Mouse (Mus musculus) activated CD4-positive, CD25-positive, alpha-beta regulatory T cell, adult 4 months (primary cell): Measurements from ENCODE around the gene Iyd. TPM values are rescaled to one million over a fixed set of nuclear protein-coding genes. Genes with fewer than 3 reads are reported as not detected.

Experiments
- ATAC-seq: one replicate; pipeline ENCODE4 v1.8.0; 2017
- polyA plus RNA-seq, 2 experiments: library from polyadenylated mRNA; unstranded; fragments of 100-300 nt; shearing (Covaris generic); gene quantifications; one replicate each; pipeline ENCODE4 v1.2.1; 2017

The Iyd gene
- polyA plus RNA-seq, 2 experiments from 2014 or later: not detected

- no peak for ATAC-seq
Observed at GRCm38 (mm10) chr10:3555128-3555527, 15.1 kb downstream of the Iyd start.

- ATAC-seq: no peak
Observed at GRCm38 (mm10) chr10:3556538-3556937, 16.5 kb downstream of the Iyd start.

DNA sequence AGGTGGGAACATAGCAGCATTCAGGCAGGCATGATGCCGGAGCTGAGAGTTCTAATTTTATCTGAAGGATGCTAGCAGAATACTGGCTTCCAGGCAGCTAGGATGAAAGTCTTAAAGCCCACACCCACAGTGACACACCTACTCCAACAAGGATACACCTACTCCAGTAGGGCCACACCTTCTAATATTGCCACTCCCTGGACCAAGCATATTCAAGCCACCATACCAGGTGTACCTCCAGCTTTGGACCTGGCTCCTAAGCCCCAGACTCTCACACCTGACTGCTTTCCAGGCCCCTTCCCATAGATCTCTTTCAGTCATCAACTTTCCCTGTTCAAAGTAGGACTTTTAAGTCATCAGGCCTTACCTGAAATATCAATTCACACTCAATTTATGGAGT is 19.1 kb downstream of the Iyd start:
- no peak for ATAC-seq

DNA sequence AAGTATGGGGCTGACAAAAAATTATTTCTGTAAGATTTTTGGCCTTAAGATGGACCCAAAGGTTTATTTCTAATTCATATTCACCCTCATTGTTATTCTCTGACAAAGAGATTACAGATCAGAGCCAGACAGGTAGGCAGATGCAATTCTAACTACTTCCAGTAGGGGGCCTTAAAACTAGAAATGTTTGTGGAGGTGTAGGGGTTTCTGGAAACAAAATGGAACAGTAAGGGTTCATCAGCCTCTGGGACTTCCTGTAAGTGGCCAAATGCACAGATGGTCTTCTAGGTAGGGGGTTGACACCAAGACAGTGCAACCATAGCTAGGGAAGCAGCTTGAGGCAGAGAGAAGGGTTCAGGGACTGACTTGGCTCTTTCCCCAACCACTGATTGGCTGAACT is 22.1 kb downstream of the Iyd start:
- no peak for ATAC-seq

DNA sequence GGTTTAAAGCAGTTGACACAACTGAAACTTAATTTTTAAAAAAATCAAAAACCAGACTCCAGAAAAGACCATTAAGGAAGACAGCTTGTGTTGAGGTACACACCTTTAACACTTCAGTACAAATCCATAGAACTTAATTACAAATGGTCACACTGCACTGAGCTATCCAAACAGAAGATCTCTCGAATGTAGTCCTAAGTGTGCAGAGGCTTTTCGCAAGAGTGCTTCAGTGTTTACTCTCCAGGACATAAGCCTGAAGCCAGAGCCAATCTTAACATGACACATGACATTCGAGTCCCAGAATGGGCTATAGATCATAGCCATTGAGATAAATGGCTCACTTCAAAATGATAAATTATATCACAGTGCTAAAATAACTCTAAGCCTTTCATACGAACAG is 25.1 kb downstream of the Iyd start:
- ATAC-seq: no peak

DNA sequence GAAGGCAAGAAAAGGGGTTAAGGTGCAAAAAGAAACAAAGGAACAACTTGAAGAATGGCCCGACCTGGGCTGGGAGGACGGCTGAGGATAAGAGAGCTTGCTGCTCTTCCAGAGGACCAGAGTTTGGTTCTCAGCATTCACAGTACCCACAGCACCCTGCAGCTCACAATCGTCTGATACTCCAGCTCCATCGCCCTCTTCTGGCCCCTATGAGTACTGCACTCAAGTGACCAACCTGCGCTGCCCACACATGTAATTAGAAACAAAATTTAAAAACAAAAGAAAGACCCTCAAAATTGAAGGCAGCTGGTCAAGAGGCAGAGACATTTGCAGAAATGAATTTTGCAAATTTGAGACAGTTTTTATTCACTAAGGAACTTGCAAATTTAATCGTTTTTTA is 27.8 kb downstream of the Iyd start:
- ATAC-seq: no peak

DNA sequence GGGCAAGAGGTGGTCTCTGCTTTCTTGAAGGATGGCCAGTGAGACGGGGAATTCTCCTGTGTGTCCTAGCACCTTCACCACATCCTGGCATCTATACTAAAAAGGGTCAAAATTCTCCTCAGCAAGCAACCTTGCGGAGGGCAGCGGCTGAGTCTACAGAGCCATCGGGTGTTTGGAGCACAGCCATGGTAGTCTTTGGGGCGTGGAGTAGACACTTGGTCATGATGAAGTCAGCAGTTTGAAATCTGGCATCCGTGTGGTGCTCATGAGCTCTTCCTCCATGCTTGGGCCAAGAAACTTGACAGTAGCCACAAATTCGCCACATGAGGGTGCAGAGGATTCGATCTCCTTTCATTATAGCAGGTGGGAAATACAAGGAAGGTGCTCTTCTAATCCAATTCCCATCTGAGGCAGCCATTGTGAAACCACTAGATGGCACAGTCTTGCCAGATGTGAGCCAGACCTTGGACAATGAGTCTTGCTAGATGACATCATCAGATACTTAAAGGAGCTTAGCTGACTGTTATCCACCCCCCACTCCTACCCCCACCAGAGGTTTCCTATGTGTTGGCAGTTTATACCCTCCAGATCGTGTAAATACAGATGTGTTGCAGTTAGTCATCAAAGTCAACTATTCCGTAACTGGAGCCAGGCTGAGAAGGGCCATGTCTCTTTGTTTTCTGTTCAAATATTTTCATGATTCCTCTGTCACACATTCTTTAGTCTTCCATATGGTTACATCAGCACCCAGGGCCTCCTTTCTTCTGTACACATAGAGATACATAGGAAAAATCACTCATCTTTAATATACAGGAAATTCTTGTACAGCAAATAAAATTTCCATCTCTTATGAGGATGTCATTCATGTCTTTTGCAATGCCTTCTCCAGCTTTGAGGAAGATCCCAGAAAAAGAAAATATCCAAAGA is 32.9 kb downstream of the Iyd start:
- ATAC-seq: no peak

DNA sequence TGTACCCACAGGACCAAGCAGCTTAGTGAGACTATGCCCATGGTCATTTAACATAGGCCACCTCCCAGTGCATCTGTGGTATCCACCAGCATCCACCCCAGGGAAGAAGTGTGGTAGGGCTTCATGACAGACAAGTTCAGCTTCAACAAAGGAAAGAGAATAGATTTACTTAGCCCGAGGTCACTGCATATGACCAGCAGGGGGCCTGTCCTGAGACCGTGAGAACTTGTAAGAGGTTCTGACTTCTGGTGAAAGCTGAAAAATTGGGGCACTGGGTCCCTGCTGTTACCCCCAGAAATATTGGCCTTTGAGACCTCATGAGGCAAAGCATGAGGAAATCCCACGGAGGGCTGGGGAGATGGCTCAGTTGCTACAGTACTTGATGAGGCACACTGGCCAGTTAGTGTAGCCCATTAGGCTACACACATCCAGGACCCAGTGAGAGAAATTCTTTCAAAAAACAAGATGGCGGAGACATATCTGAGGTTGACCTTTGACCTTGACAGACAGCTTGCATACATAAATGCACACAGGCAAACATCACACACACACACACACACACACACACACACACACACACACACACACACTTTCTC is 34.0 kb downstream of the Iyd start:
- ATAC-seq: no peak

- no peak for ATAC-seq
Observed at GRCm38 (mm10) chr10:3590632-3591031, 50.6 kb downstream of the Iyd start.

DNA sequence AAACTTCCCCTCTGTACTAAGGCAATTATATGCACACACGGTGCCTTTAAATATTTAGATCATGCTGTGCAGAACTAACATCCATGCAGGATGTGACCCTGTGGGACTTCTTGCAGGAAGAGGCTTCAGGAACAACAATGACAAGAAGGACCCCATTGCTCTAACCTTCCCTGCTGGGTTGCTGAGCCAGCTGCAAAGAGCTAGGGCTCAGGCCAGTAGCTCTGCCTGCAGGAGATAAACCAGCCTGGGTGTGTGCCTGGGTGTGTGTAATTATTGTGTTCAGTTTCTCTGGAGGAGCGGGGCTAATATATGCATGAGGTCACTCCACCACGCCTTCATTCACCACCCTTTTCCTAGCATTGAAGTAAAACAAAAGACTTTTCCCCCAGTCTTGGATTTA is 51.8 kb downstream of the Iyd start:
- no peak for ATAC-seq

GRCm38 (mm10) chr10:3596697-3597096 is 56.7 kb downstream of the Iyd start:
- ATAC-seq: no peak

DNA sequence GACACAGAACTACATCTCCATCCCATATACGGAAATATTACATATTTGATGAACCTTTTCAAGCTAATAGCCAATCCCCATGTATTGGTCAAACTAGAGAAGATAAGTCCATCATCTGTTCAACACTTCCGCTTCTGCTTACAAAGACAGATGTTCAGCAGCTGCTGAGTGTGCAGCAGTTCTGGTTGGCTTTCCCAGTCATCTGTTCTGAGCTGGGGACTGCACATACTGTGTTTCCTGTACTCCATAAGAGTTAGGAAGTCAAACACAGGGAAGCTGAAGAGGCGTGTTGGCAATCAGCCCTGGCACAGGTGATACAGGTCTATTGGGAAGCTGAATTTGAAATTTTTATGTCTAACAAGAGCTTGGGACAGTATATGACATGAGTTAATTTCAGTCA is 57.7 kb downstream of the Iyd start:
- no peak for ATAC-seq

Other genes starting within 250 kb of the Iyd start
- gene Ppp1r14c, start 174.2 kb upstream of the Iyd start, polyA plus RNA-seq: not detected
- under 1 TPM in 1 of 2 experiments, not detected in 1; 0.28 TPM for gene Plekhg1, start 200.1 kb downstream of the Iyd start, polyA plus RNA-seq